Mouse (Mus musculus): Measurements from ENCODE around the gene Arl10. TPM values are rescaled to one million over a fixed set of nuclear protein-coding genes. Genes with fewer than 3 reads are reported as not detected.
"Not testable (repeated sequence)": the region's sequence is repeated elsewhere in the genome, so short reads cannot be mapped to it uniquely, and the experiment has no call there.

Gene Arl10
- total RNA-seq, 2 experiments from 2014 or later: 5.0 to 5.3 TPM

GRCm38 (mm10) chr13:54582126-54582525, 7.3 kb downstream of the Arl10 start:
- no peak for DNase-seq

DNA sequence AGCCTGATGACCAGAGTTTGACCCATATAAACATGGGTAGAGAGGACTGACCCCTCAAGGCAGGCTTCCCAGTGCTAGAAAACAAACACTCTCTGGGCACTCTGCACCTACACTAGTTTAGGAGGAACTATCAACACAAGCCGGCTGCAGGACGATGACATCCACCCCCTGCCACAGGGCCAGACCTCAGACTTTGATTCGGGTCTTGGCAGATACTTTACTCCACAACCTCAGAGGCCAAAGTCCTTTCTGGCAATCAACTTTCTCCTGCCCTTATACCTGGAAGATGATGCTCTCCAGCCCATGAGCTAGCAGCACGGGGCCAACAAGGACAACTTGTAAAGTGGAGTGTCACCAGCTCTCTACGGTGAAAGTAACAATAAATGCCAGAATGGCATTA, 8.0 kb downstream of the Arl10 start:
- DNase-seq: no peak

- no peak for DNase-seq
Measured at GRCm38 (mm10) chr13:54585831-54586230, 11.0 kb downstream of the Arl10 start.

DNA sequence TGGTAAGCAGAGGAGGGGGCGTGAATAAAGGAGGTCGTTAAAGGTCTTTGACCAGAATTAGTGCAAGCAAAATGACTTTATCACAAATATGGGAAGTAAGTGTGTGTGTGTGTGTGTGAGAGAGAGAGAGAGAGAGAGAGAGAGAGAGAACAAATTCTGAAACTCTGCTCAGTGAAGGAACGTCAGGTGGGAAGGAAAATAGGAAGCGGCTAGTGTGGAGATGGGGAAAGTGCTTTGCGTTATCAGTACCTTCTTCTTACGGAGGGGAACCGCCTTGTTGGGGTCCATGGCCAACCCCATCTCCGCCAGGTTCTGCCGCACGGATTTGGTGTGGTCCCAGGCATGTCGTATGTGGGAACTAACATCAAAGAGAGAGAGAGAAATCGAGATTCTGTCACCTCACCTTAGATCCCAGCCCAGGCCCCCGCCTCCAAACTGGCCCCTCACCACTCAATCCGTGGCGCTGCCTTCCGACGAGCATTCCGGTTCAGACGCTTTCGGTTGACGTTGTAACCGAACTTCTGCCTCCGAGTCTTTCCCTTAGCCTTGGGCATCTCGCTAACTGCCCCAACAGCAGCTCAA, 14.7 kb downstream of the Arl10 start:
- DNase-seq: no peak

GRCm38 (mm10) chr13:54589996-54590951, 15.5 kb downstream of the Arl10 start, which contains the start of the genes Nop16 and Higd2a:
Gene Nop16, minus strand, starts transcription at chr13:54590090.
Gene Higd2a, plus strand, starts transcription at chr13:54590207.
- DNase-seq: peak; percentile 98 to 99

DNA sequence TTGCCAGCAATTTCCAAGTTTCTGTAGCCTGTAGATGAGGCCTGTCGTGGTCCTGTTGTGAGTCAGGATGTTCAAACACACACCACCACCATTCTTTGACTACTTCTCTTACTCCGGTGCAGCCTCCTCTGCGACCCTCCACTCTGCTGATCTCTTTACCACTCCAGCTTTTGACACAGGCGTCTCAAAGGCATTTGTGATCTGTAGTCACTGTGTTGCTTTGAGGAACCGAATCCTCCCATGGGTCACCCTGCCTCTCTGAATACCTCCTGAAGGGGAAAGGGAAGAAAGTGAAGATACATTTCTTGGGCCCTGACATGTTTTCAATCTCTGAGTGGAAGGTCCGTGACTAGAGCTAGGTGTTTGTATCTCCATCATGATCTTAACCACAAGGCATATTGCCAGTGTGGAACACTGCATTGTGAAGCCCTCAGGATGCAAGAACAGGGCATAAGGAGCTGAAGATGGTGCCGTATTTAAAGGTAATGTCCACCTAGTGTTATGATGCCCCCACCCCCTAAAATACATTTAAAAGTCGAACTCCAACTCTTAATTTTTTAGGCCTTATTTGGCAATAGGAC, 17.1 kb downstream of the Arl10 start:
- no peak for DNase-seq

DNA sequence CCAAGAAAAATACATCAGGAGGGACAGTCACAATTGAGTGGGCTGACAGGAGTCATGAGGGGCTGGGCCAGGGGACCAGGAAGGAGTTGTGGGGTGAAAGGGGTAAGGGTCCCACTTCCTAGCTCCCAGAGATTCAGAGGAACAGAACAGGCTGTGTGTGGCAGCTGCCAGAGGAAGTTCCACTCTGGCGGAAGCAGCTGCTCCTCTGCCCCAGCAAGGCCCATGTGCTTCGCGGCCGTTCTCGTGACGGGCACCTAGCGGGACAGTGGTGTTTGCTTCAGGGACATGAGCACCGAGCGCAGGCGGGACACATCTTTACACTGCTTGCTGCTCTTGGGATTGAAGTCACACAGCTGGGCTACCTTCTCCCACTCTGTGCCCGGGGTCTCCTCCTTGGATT, 18.8 kb downstream of the Arl10 start:
- no peak for DNase-seq

- peak; percentile 41 to 57 for DNase-seq
Measured at GRCm38 (mm10) chr13:54596107-54596690, 21.4 kb downstream of the Arl10 start.

- DNase-seq: no peak
Measured at GRCm38 (mm10) chr13:54596870-54597269, 22.1 kb downstream of the Arl10 start.

GRCm38 (mm10) chr13:54598622-54599143, 23.9 kb downstream of the Arl10 start:
- no peak for DNase-seq

DNA sequence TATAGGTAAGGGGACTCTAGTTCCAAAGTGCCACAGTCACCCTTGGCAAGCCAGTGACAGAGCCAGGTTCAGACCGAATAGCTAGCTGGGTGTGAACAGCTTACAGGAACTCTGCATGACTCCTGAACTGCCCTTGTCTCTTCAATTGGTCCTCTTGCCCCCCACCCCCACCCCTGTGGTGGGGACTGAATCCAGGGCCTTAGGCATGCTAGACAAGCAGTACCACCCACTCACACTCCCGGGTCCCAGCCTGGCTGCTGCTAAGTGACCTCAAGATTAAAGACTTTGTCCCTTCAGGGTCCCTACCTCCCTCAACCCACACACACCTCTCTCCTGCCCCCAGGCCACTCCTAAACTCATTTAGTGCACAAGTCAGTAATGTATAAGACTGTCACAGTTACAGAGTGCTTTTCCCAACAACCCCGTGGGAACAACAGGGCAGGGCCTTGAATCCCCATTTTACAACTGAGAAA, 27.9 kb downstream of the Arl10 start:
- DNase-seq: no peak

DNA sequence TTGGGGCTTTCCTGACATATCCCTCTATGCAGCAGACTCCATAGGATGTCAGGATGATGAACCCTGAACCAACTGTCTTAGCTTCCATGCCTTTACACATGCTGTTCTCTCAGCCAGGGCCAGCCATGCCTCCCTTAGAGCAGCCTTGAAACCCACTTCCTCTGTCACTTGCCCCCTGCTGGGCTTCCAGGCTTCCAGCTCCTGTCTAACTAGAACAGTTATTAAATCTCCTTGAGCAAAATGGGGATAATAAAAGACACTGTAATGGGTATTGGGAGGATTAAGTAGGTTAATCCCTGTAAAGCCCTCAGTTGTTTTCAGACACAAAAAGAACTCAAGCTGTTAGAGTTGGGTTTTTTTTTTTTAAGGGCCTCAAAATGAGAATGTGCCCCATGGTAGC, 28.7 kb downstream of the Arl10 start:
- DNase-seq: no peak

GRCm38 (mm10) chr13:54604221-54604620, 29.4 kb downstream of the Arl10 start:
- no peak for DNase-seq

DNA sequence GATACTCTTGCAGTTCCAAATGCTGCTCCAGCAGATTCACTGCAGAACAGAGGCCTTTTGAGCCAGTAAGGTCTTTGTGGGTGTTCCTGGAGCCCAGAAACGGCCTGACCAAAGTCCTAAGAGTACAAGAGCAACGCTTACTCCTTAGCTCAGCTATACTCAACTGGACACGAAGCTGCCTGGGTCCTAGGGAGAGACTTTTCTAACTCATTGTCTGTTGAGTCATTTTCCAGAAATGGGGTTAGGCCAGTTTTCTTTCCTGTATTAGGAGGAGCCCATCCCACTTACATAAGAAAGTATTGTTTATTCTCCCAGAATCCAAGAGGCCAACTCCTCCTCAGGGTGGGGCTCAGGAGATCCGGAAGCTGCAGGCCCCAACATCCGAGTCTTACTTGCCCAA, 30.6 kb downstream of the Arl10 start:
- peak in 1 of 2 experiments; percentile 42 for DNase-seq

DNA sequence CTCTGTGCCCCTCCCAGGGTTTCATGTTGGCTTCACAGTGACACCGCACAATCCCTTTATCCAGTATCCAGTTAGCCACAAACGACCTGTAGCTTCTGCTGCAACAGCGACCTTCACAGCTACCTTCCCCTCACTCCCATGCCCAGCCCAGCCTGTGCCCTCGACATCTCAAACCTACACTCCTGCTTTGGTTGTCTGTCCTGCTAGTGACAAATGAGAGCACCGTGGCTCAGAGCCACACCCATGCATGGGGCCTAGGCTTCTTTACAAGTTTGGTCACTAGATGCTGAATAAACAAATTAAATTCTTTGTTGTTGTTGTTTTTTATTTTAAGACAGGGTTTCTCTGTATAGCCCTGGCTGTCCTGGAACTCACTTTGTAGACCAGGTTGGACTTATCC, 32.4 kb downstream of the Arl10 start:
- DNase-seq: no peak

DNA sequence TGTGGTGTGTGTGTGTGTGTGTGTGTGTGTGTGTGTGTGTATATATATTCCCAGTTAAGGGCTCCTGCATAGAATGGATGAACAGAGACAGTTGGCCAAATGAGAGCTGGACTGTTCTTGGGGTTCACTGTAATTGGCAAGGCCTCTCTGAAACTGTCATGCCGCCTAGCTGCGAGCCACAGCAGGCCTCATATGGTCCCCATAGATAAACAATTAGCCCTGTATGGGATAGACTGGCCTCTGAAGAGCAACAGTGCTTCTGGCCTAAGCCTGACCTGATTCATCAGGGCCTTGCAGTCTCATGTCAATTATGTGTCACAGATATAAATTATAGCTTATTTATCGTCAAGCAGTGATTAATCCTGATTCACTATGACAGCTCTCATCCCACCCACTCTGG, 33.2 kb downstream of the Arl10 start:
- DNase-seq: no peak

DNA sequence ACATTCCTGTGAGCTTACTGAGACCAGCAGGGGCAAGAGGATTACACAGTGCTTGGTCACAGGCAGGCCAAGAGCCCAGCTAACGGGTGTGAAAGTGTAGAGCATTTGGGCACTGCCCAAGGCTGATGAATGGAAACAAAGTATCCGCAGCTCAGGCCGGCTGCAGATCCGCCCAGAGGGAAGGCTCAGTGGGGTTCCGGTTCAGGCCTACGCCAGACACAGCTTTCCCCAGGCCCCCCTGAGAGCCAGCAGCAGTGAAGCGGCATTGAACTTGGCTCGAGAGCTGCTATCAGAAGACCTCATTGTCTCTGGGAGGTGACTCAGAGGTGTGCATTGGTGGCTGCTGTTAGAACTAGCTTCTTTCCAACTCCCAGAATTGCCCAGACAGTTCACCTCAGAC, 33.9 kb downstream of the Arl10 start:
- peak in 1 of 2 experiments; percentile 56 for DNase-seq

DNA sequence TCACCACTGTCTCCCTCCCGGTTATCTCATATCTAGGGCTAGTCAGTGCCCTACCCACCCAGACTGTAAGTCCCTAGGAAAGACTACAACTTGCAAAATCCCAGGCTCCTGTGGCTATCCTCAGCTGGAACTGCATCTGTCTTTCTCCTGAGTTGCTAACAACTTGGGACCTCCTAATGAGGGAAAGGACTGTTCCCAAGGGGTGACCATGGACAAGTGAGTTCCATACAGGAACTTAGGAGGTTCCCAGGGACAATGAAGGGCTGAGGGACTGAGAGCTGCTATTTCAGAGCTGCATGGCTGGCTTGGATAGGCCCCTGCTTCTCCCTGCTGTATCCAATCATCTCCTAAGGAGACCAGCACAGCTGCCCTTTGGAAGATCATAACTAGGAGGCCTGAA, 34.5 kb downstream of the Arl10 start:
- DNase-seq: no peak

- peak in 1 of 2 experiments; percentile 57 for DNase-seq
Measured at GRCm38 (mm10) chr13:54610613-54610971, 35.8 kb downstream of the Arl10 start.

DNA sequence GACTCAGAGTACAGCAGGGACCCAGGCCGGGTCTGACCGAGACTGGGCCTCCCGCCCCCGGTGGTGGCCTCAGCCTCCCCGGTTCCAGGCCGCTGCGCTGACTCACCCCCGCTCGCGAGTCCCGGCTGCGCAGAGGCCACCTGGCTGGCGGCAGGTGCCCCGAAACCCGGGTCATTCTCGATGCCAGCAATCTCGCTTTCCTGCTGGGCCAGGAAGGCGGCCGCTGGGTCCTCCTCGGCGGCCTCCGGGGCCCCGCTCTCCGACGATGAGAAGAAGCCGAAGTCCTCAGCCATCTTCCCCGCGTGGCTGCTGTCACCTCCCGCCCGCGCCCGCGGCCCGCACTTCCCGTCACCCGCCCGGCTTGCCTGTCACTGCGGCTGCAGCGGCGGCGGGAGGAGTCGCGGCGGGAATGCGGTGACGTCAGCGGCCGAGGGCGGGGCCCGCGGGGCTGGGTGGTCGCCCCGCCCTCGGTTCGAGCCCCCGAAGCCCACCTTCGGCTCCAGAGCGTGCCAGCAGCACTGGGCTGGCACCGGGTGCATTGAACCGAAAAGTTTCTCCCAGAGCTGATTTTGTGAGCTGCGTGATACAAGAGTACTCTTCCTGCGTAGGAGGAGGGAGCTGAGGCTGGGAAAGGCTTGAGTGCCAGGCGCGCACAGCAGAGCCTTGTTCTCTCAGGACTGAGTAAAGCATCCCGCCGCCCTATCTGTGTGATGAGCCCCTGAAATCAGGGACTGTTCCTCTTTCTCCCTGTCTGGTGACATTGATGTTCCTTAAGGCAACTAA, 36.3 kb downstream of the Arl10 start, which contains the start of gene Cltb:
TSS of gene Cltb (minus strand) at position 373 of the 783 bp plus-strand sequence.
- peak; percentile 93 to 96 for DNase-seq

GRCm38 (mm10) chr13:54613141-54613540, 38.3 kb downstream of the Arl10 start:
- DNase-seq: not testable (repeated sequence)
